9 mouse cellular contexts compared by ENCODE assay signal in the genomic region with DNA sequence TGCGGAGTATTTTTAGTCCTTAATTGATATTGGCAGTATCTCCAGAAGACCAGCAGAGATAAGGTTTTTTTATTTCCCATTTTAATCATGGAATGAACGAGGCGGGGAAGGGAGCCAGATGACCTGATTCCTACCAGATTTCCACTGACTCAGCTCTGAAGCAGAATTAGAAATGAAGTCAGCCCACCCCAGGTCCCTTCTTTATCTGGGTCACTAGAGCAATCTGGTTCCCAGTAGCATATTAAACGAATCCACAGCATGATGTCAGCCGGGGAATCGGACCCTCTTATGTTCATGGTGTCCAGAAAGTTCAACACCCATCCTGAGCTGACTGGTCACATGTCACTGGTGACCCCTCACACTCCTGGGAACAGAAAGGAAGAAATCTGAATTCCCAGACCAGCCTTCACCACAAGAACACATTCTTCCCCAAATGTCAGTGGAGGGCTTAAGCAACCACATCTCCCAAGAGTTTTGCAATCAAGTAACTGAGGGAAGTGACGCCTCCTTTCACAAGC.
DNase-seq lines count a peak whose midpoint lies in the region; ATAC-seq and TF ChIP-seq lines count a peak whose summit lies in the region.
"Had no signal": no experiment of that assay in that cellular context is flagged by ENCODE, and none has a peak within 500 bp of the region (broad histone marks: within the 10 kb centered on the region; RNA-seq: fewer than 3 reads in every experiment).

No protein-coding gene starts in this region.

- peaks cover 21% of the 10 kb centered on the region for H3K4me1 ChIP-seq in embryonic fibroblast, embryonic 13.5 days (ENCODE audit: control insufficient read depth, insufficient read depth, low read length)
- H3K4me1 ChIP-seq in stomach, embryonic 15.5 days: peaks cover 20% of the 10 kb centered on the region; the same call in 1 of the 2 replicates

- H3K27me3 ChIP-seq in stomach, embryonic 15.5 days (replicated peaks): no peaks in the 10 kb centered on the region
- H3K27me3 ChIP-seq: embryonic facial prominence, embryonic 12.5 days had no signal

- WGBS in stomach, embryonic 15.5 days: 64% methylated on average over 7 of the region's 7 CpGs

- peak overlapping the region; percentile 34 for H3K27ac ChIP-seq in embryonic fibroblast, embryonic 13.5 days (ENCODE audit: insufficient read depth, low read length)
- 0 out of 2 replicates have a peak overlapping the region, but pooled peaks have one; percentile 59 for H3K27ac ChIP-seq in stomach, embryonic 15.5 days
- H3K27ac ChIP-seq: embryonic facial prominence, embryonic 12.5 days had no signal

- no peak for DNase-seq in frontal cortex, postnatal 25 days (ENCODE audit: low spot score in 2 of 2)
- DNase-seq in MN1 (ENCODE audit: low spot score): peak; percentile 49
- peak; percentile 74 for DNase-seq in kidney, postnatal 10 days
- no peak for DNase-seq in left cerebral cortex, adult 9 months (ENCODE audit: low spot score in 2 of 2)
- DNase-seq in urinary bladder, postnatal 25 days (ENCODE audit: low spot score): no peak

- H3K36me3 ChIP-seq in stomach, embryonic 15.5 days: peaks cover 5% of the 10 kb centered on the region

- H3K4me2 ChIP-seq in stomach, embryonic 15.5 days: no peak overlapping the region
- H3K4me2 ChIP-seq: embryonic facial prominence, embryonic 12.5 days had no signal

- 0 out of 2 replicates have a peak, but pooled peaks have one; percentile 25 for ATAC-seq in frontal cortex, adult (ENCODE audit: low TSS enrichment)
- ATAC-seq in stomach, embryonic 15.5 days (ENCODE audit: insufficient read depth, low FRiP score, low read depth): no peak

- H3K9ac ChIP-seq in stomach, embryonic 15.5 days: no peak overlapping the region
- H3K9ac ChIP-seq: embryonic facial prominence, embryonic 12.5 days had no signal

- H3K9me3 ChIP-seq in stomach, embryonic 15.5 days: no peaks in the 10 kb centered on the region
- H3K9me3 ChIP-seq: embryonic facial prominence, embryonic 12.5 days had no signal

- no peak overlapping the region for H3K4me3 ChIP-seq in embryonic fibroblast, embryonic 13.5 days (ENCODE audit: insufficient read depth, low read length)
- no peak overlapping the region for H3K4me3 ChIP-seq in stomach, embryonic 15.5 days (replicated peaks)
- H3K4me3 ChIP-seq: embryonic facial prominence, embryonic 12.5 days had no signal

- TF ChIP-seq POLR2A in embryonic fibroblast, embryonic 13.5 days (IDR thresholded peaks at IDR 0.05; ENCODE audit: low read depth, low read length): no peak

- TF ChIP-seq CTCF in embryonic fibroblast, embryonic 13.5 days (IDR thresholded peaks at IDR 0.05; ENCODE audit: borderline replicate concordance, insufficient read depth, low read length): no peak

Comparison
In these comparisons a context has a peak if more than half of its experiments do, and no peak if none do; other contexts are left out.
1. DNase-seq: peak in MN1 (single experiment) and kidney, postnatal 10 days (single experiment); none in frontal cortex, postnatal 25 days (0 of 2), left cerebral cortex, adult 9 months (0 of 2) and urinary bladder, postnatal 25 days (single experiment).